Mouse (Mus musculus): ENCODE results near the gene Gm20807. TPM values are rescaled to one million over a fixed set of nuclear protein-coding genes. Genes with fewer than 3 reads are reported as not detected.

The Gm20807 gene
- total RNA-seq (2023; ENCODE audit: inconsistent age): not detected in 4 replicates

GRCm38 (mm10) chrY:13042591-13042990 is at the start of gene Gm20807:
TSS of gene Gm20807 (plus strand) at chrY:13042891.

Other genes with a start within 250 kb of the Gm20807 start
- gene Gm21891, start 90.6 kb downstream of the Gm20807 start, total RNA-seq (2023; ENCODE audit: inconsistent age): not detected in 4 replicates
- not detected in 4 replicates for gene Gm21425, start 119.1 kb downstream of the Gm20807 start, total RNA-seq (2023; ENCODE audit: inconsistent age)
- not detected in 4 replicates for gene Gm21828, start 181.0 kb downstream of the Gm20807 start, total RNA-seq (2023; ENCODE audit: inconsistent age)
- gene Gm21440, start 209.5 kb downstream of the Gm20807 start, total RNA-seq (2023; ENCODE audit: inconsistent age): not detected in 4 replicates
- gene Gm21454, start 209.6 kb downstream of the Gm20807 start, total RNA-seq (2023; ENCODE audit: inconsistent age): not detected in 4 replicates